Mouse (Mus musculus): ENCODE results near the gene Egln1. TPM values are rescaled to one million over a fixed set of nuclear protein-coding genes. Genes with fewer than 3 reads are reported as not detected.

Gene Egln1
- polyA plus RNA-seq, 1 experiment from 2014 or later = 9.4 TPM

GRCm38 (mm10) chr8:124925544-124926266, 23.4 kb downstream of the Egln1 start:
- Histone ChIP-seq H3K4me2 (ENCODE audit: low read length) (no peak overlapping the region), H3K36me3 (ENCODE audit: insufficient read depth, low read length) (no peaks in the 10 kb centered on the region), H3K4me1 (replicated peaks; ENCODE audit: insufficient read depth, low read length) (0 out of 2 replicates have a peak, but pooled peaks cover 3% of the 10 kb centered on the region), H3K27me3 (ENCODE audit: insufficient read depth, low read length) (no peaks in the 10 kb centered on the region), H3K9me3 (replicated peaks; ENCODE audit: low read length) (no peaks in the 10 kb centered on the region), H3K4me3 (replicated peaks; ENCODE audit: low read depth, low read length) (no peak overlapping the region), H3K9ac (ENCODE audit: low read depth, low read length) (no peak overlapping the region), H3K27ac (no peak overlapping the region)
- no peak for ATAC-seq (replicated peaks; ENCODE audit: low FRiP score, low read depth)
- 55% methylated on average over 14 of the region's 14 CpGs for WGBS
- TF ChIP-seq CTCF (IDR thresholded peaks at IDR 0.05; ENCODE audit: low read depth) = no peak
- DNase-seq (ENCODE audit: low spot score) = peak; percentile 6

DNA sequence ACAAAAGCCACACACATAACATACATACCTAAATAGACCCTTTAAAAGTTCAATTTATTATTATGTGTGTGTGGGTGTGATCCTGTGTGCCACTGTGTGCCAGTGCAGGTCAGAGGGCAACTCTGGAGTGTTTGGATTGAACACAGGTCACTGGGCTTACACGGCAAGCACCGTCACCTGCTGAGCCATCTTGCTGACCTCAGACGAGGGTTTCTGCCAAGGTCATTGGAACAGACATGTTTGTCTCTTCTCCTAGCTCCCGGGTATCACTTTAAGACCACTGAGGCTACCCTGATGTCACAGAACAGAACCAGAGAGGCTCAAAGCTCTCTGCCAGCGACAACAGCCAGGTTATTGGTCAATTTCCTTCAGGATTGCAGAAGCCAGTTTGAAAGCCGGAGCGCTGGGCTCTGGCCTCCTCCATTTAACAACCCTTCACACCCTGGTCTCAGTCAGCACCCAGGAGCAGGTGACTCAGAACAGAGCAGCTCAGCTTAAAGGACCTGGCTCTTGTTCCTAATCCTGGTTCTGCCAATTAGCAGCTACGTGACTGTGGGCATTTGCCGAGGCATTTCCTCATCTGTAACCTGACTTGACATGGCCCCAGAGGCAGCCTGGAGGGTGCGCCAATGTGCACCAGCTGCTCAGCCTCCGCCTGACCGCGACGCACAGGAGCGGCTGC, 25.0 kb downstream of the Egln1 start:
- Histone ChIP-seq H3K4me1 (replicated peaks; ENCODE audit: insufficient read depth, low read length) (no peaks in the 10 kb centered on the region), H3K9me3 (replicated peaks; ENCODE audit: low read length) (no peaks in the 10 kb centered on the region), H3K4me3 (replicated peaks; ENCODE audit: low read depth, low read length) (no peak overlapping the region), H3K4me2 (ENCODE audit: low read length) (no peak overlapping the region), H3K36me3 (ENCODE audit: insufficient read depth, low read length) (no peaks in the 10 kb centered on the region), H3K9ac (ENCODE audit: low read depth, low read length) (no peak overlapping the region), H3K27me3 (ENCODE audit: insufficient read depth, low read length) (no peaks in the 10 kb centered on the region), H3K27ac (no peak overlapping the region)
- ATAC-seq (replicated peaks; ENCODE audit: low FRiP score, low read depth) (no peak), DNase-seq (ENCODE audit: low spot score) (no peak)
- no peak for TF ChIP-seq CTCF (IDR thresholded peaks at IDR 0.05; ENCODE audit: low read depth)
- 75% methylated on average over 15 of the region's 15 CpGs for WGBS

- whole genome bisulfite sequencing = 67% methylated on average over 11 of the region's 11 CpGs
- Histone ChIP-seq H3K9ac (ENCODE audit: low read depth, low read length) (no peak overlapping the region), H3K36me3 (ENCODE audit: insufficient read depth, low read length) (no peaks in the 10 kb centered on the region), H3K27me3 (ENCODE audit: insufficient read depth, low read length) (no peaks in the 10 kb centered on the region), H3K4me1 (replicated peaks; ENCODE audit: insufficient read depth, low read length) (no peaks in the 10 kb centered on the region), H3K27ac (no peak overlapping the region), H3K4me2 (ENCODE audit: low read length) (no peak overlapping the region), H3K9me3 (replicated peaks; ENCODE audit: low read length) (no peaks in the 10 kb centered on the region), H3K4me3 (replicated peaks; ENCODE audit: low read depth, low read length) (no peak overlapping the region)
- DNase-seq (ENCODE audit: low spot score) (peak; percentile 31), ATAC-seq (replicated peaks; ENCODE audit: low FRiP score, low read depth) (no peak)
- no peak for TF ChIP-seq CTCF (IDR thresholded peaks at IDR 0.05; ENCODE audit: low read depth)
These were observed 26.5 kb downstream of the Egln1 start for GRCm38 (mm10) chr8:124922490-124923089.

- no peak overlapping the region for H3K4me2 ChIP-seq (ENCODE audit: low read length)
- no peak overlapping the region for H3K9ac ChIP-seq (ENCODE audit: low read depth, low read length)
- ATAC-seq (replicated peaks; ENCODE audit: low FRiP score, low read depth) = no peak
- H3K4me3 ChIP-seq (replicated peaks; ENCODE audit: low read depth, low read length) = no peak overlapping the region
- no peak for DNase-seq (ENCODE audit: low spot score)
- no peak for TF ChIP-seq CTCF (IDR thresholded peaks at IDR 0.05; ENCODE audit: low read depth)
- 77% methylated on average over 18 of the region's 18 CpGs for WGBS
- H3K27me3 ChIP-seq (ENCODE audit: insufficient read depth, low read length) = no peaks in the 10 kb centered on the region
- H3K27ac ChIP-seq = no peak overlapping the region
- no peaks in the 10 kb centered on the region for H3K4me1 ChIP-seq (replicated peaks; ENCODE audit: insufficient read depth, low read length)
- no peaks in the 10 kb centered on the region for H3K9me3 ChIP-seq (replicated peaks; ENCODE audit: low read length)
- H3K36me3 ChIP-seq (ENCODE audit: insufficient read depth, low read length) = no peaks in the 10 kb centered on the region
These were observed 27.5 kb downstream of the Egln1 start for GRCm38 (mm10) chr8:124921369-124922279.

DNA sequence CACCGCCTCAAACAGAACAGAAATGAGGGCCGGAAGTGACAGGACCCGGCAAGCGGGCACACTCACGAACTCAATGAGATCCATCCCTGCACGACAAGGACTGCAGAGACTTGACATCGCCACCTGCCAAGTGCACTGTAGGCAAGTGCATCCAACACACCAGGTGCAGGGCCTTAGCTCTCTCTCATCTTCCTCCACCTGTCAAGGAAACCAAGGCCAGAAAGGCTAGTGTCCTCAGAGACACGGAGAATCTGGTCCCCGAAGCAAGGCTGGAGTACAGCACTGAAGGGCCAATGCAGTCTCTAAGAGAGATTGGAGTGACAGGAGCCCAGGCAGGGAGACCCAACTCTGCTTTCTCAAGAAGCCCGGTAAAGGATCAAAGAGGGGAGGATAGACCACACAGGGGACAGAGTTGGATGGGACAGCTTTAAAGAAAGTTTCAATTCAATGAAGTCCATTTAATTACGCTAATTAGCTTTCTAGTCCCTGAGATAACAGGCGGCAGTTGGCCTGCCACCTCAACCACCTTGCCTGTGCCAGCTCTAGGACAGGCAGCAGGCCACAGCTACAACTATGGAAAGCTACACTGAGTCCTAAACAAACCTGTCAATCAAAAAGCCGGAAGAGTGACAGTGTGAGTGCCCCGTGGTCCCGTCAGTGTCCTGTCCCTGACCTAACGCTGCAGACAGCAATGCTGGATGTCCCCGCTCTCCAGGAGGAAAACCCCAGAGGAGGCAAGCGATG, 31.2 kb downstream of the Egln1 start:
- no peak for TF ChIP-seq CTCF (IDR thresholded peaks at IDR 0.05; ENCODE audit: low read depth)
- DNase-seq (ENCODE audit: low spot score) = no peak
- peaks cover 17% of the 10 kb centered on the region; the same call in 1 of the 2 replicates for H3K36me3 ChIP-seq (ENCODE audit: insufficient read depth, low read length)
- no peak overlapping the region for H3K4me2 ChIP-seq (ENCODE audit: low read length)
- H3K9me3 ChIP-seq (replicated peaks; ENCODE audit: low read length) = no peaks in the 10 kb centered on the region
- WGBS = 84% methylated on average over 18 of the region's 18 CpGs
- H3K27ac ChIP-seq = no peak overlapping the region
- no peak for ATAC-seq (replicated peaks; ENCODE audit: low FRiP score, low read depth)
- H3K4me3 ChIP-seq (replicated peaks; ENCODE audit: low read depth, low read length) = no peak overlapping the region
- no peaks in the 10 kb centered on the region for H3K4me1 ChIP-seq (replicated peaks; ENCODE audit: insufficient read depth, low read length)
- no peak overlapping the region for H3K9ac ChIP-seq (ENCODE audit: low read depth, low read length)
- H3K27me3 ChIP-seq (ENCODE audit: insufficient read depth, low read length) = no peaks in the 10 kb centered on the region

All from kidney, postnatal 0 days (tissue).